Mouse (Mus musculus) kidney, adult 9 months (tissue): ENCODE measurements around the gene Rps6ka2.
"Not testable (repeated sequence)": the region's sequence is repeated elsewhere in the genome, so short reads cannot be mapped to it uniquely, and the experiment has no call there.

Experiments
- DNase-seq: peaks from one replicate; pipeline ENCODE4 v3.0.0; 2022

The Rps6ka2 gene

DNA sequence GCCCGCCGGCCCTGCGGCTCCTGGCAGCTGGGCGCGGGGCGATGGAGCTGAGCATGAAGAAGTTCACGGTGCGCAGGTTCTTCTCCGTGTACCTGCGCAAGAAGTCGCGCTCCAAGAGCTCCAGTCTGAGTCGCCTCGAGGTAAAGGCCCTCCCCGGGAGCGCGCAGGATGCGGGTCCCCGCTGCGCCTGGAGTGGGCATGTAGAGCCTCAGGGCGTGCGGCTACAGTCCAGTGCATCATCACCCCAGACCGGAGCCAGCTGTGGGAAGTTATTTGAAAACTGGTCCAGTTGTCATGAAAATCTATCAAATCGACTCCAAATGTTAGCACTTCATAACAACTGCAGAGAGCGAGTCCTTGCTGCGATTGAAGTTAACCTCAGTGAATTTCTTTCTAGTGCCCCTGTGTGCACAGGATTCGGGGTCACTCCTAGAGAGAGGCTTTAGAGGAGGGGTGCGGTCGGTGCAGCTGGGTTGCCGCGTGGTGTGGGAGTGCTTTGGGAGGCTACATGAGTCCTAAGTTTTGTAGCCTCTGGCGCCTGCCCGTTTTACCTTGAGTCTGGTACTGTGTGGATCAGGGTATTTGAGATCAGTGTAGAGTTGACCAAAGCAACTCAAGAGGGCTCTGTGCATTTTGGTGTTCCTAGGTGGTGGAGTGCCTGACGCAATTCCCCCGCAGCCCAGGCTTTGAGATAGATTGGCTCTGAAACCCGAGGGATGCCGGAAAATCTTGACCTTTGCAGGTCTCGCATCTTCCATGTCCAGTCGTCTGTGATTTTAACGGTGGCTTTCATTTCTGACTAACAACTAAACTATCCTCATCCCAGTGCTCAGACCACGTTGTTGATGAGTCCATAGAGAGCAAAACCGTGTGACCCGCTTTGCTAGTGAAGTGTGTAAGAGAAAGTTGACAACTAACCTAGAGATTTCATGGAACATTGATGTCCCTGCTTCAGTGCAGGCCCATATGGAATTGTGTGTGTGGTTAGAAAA, 685 bp downstream of the Rps6ka2 start:
- peak; percentile 20 for DNase-seq

DNA sequence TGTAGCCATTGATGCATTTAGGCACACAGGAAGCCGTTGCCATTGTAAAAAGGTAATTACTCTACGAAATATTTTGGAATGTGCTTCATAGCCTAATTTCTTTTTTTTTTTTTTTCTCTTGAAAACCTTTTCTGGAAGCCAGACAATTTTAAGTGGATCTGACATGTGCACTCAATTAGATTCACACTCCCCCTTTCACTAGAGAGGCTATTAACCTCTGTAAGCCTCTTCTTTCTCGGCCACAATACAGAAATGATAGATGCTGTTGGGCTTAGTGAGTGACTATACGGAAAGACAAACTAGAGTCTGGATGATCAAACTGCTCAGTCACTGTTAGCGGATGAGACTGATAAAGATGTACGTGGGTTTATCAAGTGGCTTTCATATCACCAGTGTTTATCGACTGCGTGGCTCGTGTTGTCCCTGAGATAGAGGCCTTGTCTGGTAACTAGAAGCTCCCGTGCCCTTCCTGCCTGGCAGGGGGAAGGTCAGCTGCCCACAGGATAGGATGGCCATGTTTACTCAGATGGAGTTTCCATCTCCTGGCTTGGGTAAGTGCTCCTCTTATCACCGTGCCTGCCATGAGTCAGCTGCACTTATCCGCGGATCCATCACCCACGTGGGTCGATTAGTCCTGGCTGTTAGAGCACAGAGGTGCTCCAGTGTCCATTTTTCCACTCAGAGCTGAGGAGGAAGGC, 3.6 kb downstream of the Rps6ka2 start:
- DNase-seq = no peak

DNA sequence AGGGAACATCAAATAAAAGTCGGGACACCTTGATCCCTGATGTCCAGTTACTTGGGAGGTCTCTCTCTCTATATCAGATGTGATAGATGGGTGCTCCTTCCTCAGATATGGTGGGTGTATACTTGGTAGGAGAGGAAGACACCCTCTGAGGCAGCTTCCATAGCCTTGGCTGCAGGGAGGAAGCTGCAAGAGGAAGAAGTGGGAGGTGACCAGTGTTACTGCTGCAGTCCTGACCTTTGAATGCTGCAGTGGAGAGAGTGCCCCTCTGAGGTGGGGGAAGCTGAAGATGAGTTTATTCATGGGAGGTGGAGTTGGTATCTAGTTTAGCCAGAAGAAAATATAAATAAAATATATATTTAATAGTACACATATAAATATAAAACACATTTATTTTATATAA, 5.4 kb downstream of the Rps6ka2 start:
- DNase-seq = no peak

DNA sequence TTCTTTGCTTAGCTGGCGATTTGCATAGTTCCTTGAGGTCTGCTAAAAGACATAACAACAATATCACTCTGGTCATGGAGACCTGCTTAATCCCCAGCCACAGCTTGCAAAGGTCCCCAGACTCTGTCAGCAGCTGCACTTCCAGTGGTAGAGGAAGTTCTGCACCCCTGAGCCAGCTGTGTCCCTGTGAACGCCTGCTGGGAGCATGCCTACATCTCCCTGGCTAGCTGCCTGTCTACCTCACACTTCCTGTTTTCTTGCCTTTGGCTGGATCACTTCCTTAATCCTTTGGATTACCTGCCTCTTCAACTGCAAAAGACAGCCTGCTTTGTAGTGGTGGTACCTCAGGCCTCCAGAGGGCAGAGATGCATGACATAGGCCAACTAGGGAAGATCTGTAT, 6.5 kb downstream of the Rps6ka2 start:
- DNase-seq = peak; percentile 52

DNA sequence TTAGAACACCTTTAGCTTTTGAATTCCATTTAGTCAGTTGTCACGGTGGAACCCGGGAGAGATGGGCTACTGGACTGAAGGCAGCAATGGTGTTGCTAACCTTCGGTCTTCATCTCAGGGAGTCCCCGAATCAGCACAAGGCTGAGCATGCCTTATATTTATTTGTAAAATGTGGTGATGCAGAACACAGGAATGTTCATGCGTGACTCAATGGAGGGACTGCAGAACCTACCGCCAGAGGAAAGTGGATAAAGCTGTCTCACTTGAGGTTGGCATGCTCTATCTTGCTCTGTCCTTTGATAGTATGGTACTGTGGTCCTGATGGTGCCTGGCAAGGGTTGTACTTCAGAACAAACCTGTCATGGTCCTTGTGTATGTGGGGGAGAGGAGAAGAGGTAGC, 8.3 kb downstream of the Rps6ka2 start:
- DNase-seq = no peak

DNA sequence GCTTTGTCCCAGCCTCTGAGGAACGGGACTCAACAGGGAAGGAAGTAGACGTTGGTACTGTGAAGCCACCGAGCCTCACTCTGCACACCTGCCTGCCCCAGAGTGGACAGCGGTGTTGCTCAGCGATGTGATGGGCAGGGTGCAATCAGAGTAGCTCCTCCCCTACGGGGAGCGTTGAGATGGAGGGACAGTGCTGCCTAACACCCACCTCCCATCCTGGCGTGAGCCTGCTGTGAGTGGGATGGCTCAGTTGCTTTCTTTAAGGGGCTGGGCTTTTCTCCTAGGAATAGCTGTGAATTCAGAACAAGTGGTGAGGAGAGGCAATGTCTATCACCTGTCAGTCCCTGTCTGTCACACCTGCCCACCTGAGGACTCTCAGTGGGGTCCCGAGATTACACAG, 12.3 kb downstream of the Rps6ka2 start:
- DNase-seq = no peak

DNA sequence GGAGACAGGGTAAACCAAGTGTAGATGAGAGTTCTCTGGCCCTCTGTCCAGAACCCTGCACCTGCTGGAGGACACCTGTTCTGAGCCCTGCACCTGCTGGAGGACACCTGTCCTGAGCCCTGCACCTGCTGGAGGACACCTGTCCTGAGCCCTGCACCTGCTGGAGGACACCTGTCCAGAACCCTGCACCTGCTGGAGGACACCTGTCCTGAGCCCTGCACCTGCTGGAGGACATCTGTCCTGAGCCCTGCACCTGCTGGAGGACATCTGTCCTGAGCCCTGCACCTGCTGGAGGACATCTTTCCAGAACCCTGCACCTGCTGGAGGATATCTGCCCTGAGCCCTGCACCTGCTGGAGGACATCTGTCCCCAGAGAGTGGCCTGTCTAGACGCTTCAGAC, 17.1 kb downstream of the Rps6ka2 start:
- DNase-seq = not testable (repeated sequence)

DNA sequence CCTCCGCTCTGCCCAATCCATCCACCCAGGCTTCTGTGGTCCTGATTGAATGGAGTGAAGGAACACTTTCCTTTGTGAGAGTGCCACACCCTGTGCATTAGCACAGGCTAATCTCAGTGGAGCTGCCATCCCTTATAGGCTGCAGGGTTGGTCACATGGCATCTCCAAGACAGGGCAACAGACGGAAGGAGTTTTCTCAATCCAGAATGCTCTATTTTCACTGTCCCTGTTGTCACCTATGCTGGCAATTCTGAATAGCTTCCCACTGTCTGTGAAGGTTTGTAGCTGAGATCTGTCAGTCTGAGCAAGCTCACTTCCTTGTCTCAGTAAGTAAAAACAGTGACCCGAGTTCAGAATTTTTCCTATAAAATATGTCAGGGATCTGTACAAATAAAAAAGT, 19.5 kb downstream of the Rps6ka2 start:
- no peak for DNase-seq

DNA sequence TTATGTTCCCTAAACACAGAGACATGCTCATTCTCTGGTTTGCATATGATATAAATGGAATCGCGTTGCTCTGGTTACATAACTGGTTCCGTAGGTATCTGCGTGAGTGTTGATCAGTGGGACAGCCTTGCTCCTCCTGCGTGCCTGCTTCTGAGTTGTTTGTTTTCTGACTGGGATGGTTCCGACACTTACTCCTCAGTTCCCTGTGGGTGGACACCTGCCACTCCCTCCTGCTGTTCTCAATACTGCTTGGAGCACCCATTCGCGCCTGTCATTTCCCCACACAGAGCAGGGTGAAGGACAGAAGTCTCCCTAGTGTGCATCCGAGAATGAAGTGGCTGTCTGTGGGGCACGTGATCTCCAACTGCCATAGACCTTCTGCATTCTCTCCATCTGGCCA, 20.1 kb downstream of the Rps6ka2 start:
- DNase-seq = no peak

DNA sequence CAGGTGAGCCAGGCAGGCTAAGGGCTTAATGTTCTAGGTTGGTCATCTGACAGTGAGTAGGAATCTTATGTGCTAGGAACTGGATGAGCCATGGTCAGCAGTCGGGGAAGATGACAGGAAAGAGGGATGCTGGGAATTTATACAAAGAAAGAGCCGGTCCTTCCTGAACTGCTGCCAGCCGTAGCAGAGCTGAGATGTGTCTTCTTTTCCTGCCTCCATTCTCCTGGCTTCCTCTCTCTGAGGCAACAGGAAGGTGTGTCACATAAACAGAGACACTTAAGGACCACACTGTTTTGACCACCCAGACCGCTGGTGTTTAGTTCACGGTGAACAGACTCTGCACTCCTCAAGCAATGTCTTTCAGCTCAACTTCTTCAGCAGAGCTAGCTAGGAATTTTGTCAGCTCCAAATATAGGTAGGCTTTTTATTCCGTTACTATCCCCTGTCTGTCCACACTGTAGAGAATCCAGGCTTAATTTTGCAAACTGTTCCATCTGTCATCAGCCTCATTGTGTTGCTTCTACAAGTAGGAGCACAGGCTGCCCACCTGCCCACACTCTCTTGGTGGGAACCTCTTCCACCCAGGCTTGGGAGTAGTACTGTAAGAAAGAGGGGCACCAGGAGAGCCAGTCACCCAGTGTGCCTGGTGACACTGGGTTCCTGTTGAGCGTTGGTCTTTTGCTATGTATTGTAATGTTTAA, 24.4 kb downstream of the Rps6ka2 start:
- DNase-seq = peak; percentile 19

DNA sequence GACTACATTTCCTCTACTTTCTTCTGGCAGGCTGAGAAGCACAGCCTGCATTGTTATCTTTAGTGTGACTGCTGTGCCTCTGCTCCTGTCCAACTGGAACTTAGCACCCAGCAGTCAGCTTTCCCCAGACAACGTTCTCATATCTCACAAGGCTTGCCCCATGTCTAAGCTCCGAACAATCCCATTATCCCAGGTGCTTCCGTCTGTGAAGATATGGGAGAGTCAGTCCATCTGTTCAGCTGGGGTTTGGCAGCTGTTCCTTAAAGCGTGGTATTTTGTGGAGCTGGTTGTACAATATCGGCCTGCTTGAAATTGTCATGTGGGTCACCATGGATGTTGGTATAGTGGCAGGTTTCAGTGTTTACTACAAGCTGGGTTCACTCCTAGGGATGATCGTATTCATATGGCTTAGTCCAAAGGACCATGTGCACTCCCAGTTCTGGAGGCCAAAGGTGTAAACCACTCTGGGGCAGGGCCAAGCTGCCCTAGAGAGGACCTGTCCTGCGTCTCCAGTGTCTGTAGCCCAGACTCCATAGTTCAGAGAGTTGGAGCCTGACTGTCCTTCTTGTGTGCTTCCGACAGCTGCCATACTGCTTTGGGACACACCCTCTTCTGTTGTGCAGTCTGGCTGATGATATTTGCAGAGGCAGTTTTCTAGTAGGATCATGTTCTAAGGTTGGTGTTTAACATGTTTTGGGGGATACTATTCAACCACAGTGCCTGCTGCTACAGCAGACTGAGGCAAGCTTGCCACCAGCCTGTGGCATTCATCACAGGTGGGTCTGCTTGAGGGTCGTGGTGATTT, 27.4 kb downstream of the Rps6ka2 start:
- DNase-seq = peak; percentile 20

DNA sequence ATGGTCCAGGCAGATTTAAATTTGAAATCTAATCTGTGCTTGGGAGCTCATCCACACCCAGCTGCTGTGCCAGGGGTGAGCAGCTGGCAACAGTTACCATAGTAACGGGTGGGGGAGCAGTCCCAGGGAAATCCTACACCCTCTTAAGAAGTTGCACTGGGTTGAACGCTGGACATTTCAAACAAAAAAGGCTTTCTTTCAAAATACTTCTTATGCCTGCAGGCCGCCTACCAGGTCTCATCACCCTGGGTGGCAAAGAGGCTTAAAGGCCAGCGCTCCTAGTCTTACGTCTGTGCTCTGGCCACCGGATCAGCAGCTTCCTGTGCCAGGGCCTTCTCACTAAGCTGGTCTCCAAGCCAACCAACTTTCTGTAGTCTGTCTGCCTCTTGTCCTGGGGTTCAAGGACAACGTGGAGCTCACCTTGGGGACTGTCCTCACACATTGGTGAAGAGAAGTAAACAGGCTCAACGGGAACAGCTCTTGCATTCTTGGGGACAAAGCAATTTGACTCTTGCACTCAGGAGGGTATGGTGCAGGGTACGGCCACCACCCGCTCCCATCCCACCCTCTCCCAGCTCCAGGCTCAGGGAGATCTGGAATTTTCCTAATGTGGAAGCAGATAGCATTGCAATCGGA, 35.0 kb downstream of the Rps6ka2 start:
- DNase-seq = no peak

DNA sequence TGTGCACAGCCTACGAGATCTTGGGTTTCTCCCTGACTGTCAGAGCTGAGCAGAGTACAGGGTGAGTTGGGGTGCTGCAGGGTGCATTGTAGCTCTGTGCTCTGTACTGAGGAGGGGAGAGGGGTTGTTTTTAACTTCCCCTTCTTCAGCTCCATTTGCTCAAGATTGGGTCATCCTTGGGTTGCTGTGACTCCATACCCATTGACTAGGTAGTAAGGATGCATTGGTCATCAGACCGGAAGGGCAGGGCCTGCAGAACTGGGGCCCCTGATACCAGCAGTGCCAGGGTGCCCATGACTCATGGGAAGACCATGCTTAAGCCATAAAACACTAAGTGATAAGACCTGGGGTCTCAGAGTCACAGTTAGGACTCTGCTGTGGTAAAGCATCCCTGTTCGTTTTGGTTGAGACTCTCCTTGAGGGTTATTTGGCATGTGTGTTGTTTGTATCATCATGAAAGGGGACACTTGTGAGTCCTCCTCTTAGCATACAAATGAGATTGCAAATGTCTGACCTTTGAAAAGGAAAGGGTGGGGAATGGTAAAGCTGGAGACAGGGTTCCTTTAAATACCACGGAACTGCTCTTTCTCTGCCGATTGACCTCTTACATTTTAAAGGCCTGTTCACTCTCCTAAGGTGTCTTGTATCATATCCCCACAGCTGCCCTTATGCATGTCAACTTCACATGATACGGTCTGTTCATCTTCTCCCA, 36.7 kb downstream of the Rps6ka2 start:
- no peak for DNase-seq

DNA sequence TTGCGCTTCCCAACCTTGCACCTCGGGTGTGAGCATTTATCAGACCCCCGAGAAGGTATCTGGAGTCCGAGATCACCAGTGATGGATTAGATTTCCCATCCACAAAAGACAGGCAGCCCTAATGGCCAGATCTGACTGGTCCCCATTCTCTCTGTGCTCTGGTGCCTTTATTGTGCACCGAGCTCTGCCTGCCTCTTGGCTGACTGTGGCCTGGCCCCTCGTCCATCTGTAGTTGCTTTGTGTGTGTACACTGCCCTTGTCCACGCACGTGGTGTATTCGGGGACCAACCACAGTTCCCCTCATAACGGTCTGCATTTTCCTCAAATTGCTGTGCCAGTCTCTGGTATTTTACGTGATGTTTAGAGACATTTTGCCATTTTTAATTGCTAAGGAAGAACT, 40.7 kb downstream of the Rps6ka2 start:
- no peak for DNase-seq

DNA sequence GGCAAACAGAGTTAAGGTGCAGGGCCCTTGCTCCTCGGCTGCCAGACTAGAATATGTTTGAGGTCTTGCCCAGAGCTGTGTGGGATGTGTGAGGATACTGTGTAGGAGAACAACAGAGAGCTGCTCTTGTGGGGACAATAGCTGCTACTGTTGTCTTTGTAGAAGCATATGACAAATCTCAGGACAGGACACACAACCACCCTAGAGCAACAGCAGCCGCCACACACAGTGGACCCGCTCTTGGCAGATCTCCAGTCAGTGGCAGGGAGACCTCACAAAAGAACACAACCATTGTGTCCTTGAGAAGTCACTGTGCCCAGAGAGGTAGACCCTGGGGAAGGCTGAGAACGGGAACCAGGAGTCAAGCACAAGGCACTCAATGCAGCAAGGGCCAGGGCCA, 42.0 kb downstream of the Rps6ka2 start:
- DNase-seq = no peak

DNA sequence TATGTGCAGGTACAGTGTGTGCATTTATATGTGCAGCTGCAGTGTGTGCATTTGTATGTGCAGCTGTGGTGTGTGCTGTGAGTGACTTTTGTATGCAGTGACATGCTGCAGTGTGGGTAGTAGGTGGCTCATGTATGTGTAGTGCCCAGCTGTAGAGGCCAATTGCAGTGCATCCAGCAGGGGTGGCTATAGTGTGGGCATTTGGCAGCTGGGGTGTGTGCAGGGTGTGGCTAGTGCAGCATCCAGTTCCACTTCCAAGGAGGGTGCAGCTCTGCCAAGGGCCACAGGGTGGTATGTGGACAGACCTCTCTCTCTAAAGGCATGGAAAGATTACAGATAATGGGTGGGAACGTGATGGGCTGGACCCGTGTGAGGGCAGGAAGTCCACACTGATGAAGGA, 43.3 kb downstream of the Rps6ka2 start:
- DNase-seq = no peak

DNA sequence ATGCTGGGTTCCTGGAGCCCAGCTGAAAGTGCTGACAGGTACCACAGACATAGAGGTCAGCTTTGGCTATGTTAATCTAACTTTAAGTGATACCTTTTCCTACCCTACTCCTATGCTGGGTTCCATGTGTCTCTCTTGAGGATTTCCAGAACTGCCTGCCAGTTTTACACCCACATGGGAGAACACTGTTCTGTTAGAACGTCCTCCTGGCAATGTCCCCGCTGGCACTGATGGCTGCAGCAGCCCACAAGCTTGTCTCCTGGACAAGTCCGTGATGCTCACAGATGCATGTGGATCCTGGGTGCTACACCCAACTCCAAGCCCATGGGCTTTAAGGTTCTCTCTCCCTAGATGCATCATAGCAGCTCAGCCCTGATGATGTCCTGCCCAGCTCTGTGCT, 44.1 kb downstream of the Rps6ka2 start:
- DNase-seq = no peak

DNA sequence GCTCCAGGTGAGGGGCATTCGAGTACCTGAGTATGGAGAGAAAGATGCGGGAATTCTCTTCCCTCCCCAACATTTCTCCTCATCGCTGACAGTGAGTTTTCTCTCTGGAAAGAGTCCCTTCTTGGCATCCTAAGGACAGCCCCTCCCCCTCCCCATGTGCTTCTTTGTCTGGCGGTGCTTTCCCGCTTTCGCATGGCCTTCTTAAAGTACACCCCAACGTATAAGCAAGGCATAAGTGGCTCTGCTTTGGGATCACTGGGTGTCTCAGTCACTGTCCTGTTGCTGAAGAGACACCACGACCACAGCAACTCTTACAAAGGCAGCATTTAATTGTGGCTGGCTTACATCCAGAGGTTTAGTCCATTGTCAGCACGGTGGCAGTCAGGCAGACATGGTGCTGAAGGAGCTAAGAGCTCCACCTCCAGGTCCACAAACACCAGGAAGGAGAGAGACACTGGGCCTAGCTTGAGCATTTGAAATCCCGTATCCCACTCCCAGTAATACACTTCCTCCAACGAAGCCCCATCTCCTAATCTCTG, 47.9 kb downstream of the Rps6ka2 start:
- DNase-seq = no peak

DNA sequence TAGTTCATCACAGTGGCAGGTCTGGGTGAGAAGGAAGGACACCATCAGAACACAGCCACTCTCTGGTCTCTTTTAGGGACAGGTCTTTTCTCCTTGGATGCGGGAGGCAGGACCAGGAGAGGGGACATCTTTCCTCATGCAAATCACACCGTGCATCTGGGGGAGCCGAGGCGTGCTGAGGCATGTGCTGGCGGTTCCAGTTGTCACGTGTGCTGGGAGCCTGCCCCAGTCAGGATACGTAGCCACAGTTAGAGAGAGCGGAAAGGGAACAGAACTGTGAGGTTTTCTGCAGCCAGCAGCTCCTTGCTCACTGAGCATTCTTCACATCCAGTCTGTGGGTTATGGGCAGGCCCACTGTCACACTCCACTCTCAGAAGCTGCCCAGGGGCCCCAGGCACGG, 48.5 kb downstream of the Rps6ka2 start:
- DNase-seq = no peak

DNA sequence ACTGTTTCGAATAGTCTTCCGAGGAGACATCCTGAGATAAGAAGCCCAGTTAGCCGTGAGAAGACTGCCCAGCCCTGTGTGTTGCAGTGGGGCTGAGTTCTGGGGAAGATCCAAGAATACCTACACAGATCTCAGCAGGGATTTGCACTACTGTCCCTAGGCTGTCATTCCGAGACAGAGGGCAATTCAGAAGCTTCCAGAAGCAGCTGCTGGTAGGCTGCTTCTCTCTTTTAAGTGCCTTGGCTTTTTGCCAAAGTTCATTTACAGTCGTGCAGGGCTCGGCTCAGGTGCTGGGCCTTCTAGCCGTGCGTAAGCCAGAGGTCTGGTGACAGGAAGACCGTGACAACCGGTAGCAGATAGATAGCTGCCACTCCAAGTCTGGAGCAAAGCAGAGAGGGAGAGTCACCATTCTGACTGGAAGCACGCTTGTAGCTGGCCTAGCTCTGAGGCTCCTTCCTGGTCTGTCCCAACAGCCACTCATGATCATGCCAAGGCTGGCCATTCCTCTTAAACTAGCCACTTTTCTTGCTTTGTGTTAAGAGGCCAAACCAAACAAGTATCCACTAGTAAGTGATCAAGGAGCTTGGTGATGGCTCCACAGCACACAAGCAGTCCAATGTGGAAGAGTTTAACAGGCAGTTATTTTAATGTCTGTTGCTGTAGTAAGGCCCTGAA, 49.3 kb downstream of the Rps6ka2 start:
- DNase-seq = no peak

DNA sequence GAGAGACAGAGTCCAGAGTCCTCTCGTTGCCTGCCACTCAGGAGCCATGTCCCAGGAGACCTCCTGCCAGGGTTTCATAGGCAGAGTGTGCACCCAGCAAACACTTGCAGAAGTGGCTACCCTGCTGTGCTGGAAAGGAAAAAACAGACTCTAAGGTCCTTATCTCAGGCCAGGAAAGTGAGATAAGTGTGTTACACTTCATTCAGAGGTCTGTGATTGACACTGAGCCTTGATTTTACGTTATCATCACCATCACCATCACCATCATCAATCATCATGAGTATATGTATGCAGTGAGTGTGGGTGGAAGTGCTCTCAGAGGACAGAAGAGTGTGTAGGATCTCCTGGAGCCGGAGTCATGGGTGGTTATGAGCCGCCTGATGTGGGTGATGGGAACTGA, 51.4 kb downstream of the Rps6ka2 start:
- DNase-seq = no peak
